Mouse (Mus musculus) MEL (cell line): ENCODE data around the gene Eed.

Experiments
- CTCF ChIP-seq, 3 experiments: IDR thresholded peaks in 2 of 3; conservative IDR thresholded peaks in 1 of 3; 2 replicates each; pipeline ENCODE4 v1.5.1; 2011 to 2012; ENCODE audit warnings: low read length in 3 of 3, low read depth in 2 of 3, mild to moderate bottlenecking in 2 of 3, improper control_type of control experiment in 1 of 3, inconsistent platforms in 1 of 3, mixed read lengths in 1 of 3, moderate library complexity in 1 of 3; ENCODE audit not compliant: control insufficient read depth in 1 of 3, insufficient read depth in 1 of 3, poor library complexity in 1 of 3, severe bottlenecking in 1 of 3
- EP300 ChIP-seq, 2 experiments: IDR thresholded peaks; 2 replicates each; pipeline ENCODE4 v1.6.1; 2011; ENCODE audit warnings: improper control_type of control experiment in 2 of 2, low read length in 2 of 2, low read depth in 1 of 2, mild to moderate bottlenecking in 1 of 2
- GATA1 ChIP-seq: IDR thresholded peaks from 2 replicates; pipeline ENCODE4 v1.6.1; 2011; ENCODE audit warnings: low read depth, low read length, improper control_type of control experiment
- JUND ChIP-seq: IDR thresholded peaks from 2 replicates; pipeline ENCODE4 v1.6.1; 2011; ENCODE audit warnings: low read depth, mild to moderate bottlenecking, improper control_type of control experiment, low read length
- KAT2A ChIP-seq: conservative IDR thresholded peaks from 2 replicates; pipeline ENCODE4 v1.6.1; 2012; ENCODE audit warnings: low read depth, low read length, improper control_type of control experiment, inconsistent platforms
- MXI1 ChIP-seq: IDR thresholded peaks from 2 replicates; pipeline ENCODE4 v1.6.1; 2011; ENCODE audit warnings: mild to moderate bottlenecking, low read depth, low read length, improper control_type of control experiment
- MYC ChIP-seq: IDR thresholded peaks from 2 replicates; pipeline ENCODE4 v1.6.1; 2011; ENCODE audit warnings: low read depth, mild to moderate bottlenecking, low read length, improper control_type of control experiment, moderate library complexity
- POLR2A ChIP-seq, 2 experiments: IDR thresholded peaks; 2 replicates each; pipeline ENCODE4 v1.6.1; 2011 to 2012; ENCODE audit warnings: low read length in 2 of 2, mild to moderate bottlenecking in 2 of 2, control low read depth in 1 of 2, improper control_type of control experiment in 1 of 2, low read depth in 1 of 2, moderate library complexity in 1 of 2; ENCODE audit not compliant: control insufficient read depth in 1 of 2, insufficient read depth in 1 of 2, poor library complexity in 1 of 2
- POLR2AphosphoS2 ChIP-seq: IDR thresholded peaks from 2 replicates; pipeline ENCODE4 v1.6.1; 2011; ENCODE audit warnings: low read length, improper control_type of control experiment
- TAL1 ChIP-seq: IDR thresholded peaks from 2 replicates; pipeline ENCODE4 v1.6.1; 2012; ENCODE audit warnings: mild to moderate bottlenecking, inconsistent platforms, low read length, moderate library complexity, mixed read lengths
- TCF12 ChIP-seq: IDR thresholded peaks from 2 replicates; pipeline ENCODE4 v1.6.1; 2014; ENCODE audit warnings: low read depth, mild to moderate bottlenecking, inconsistent platforms, low read length, improper control_type of control experiment, moderate library complexity
- USF1 ChIP-seq: IDR thresholded peaks from 2 replicates; pipeline ENCODE4 v1.6.1; 2014; ENCODE audit warnings: low read depth, mild to moderate bottlenecking, inconsistent platforms, low read length, improper control_type of control experiment, moderate library complexity
- ZKSCAN1 ChIP-seq: IDR thresholded peaks from 2 replicates; pipeline ENCODE4 v1.6.1; 2012; ENCODE audit warnings: low read depth, mild to moderate bottlenecking, inconsistent platforms, low read length, improper control_type of control experiment, moderate library complexity
- ZMIZ1 ChIP-seq: IDR thresholded peaks from 2 replicates; pipeline ENCODE4 v1.6.1; 2012; ENCODE audit warnings: low read depth, mild to moderate bottlenecking, inconsistent platforms, low read length, improper control_type of control experiment, moderate library complexity

GRCm38 (mm10) chr7:89998006-89998623, 17.3 kb upstream of the Eed start:
- no peak for TF ChIP-seq KAT2A
- no peak for TF ChIP-seq JUND
- TF ChIP-seq POLR2A (IDR thresholded peaks at IDR 0.05; ENCODE audit: control insufficient read depth in 1 of 2, insufficient read depth in 1 of 2, low read depth in 1 of 2, low read length in 2 of 2, poor library complexity in 1 of 2), result no peak
- peak; percentile 59 to 97 (median 83) for TF ChIP-seq CTCF (IDR thresholded peaks at IDR 0.05 in 2 of 3, conservative IDR thresholded peaks at IDR 0.05 in 1 of 3; ENCODE audit: control insufficient read depth in 1 of 3, insufficient read depth in 1 of 3, low read depth in 2 of 3, low read length in 3 of 3, poor library complexity in 1 of 3, severe bottlenecking in 1 of 3)
- no peak for TF ChIP-seq EP300 (IDR thresholded peaks at IDR 0.05; ENCODE audit: low read depth in 1 of 2, low read length in 2 of 2)
- no peak for TF ChIP-seq GATA1
- no peak for TF ChIP-seq MYC
- no peak for TF ChIP-seq ZMIZ1
- no peak for TF ChIP-seq MXI1
- no peak for TF ChIP-seq POLR2AphosphoS2
- no peak for TF ChIP-seq TCF12
- TF ChIP-seq TAL1, result no peak
- no peak for TF ChIP-seq USF1
- TF ChIP-seq ZKSCAN1, result no peak
